Mouse (Mus musculus) MEL (cell line): Measurements from ENCODE around the gene Btk. TPM values are rescaled to one million over a fixed set of nuclear protein-coding genes. Genes with fewer than 3 reads are reported as not detected.

Experiments
- DNase-seq: peaks from one replicate; pipeline ENCODE4 v3.0.0; 2011; ENCODE audit warnings: low read depth, low spot score
- H3K27ac ChIP-seq: 2 replicates; pipeline ENCODE4 v1.5.1; 2012; ENCODE audit warnings: low read depth, mild to moderate bottlenecking, control low read depth, low read length, moderate library complexity; ENCODE audit not compliant: control insufficient read depth
- H3K27me3 ChIP-seq, 2 experiments: fragments of 150-350 bp in 1 of 2; sonication (generic) in 1 of 2; 2 replicates each; pipeline ENCODE4 v1.6.1; 2012; ENCODE audit warnings: low read length in 2 of 2, mild to moderate bottlenecking in 2 of 2, improper control_type of control experiment in 1 of 2, moderate library complexity in 1 of 2; ENCODE audit not compliant: insufficient read depth in 2 of 2, control insufficient read depth in 1 of 2
- H3K36me3 ChIP-seq, 2 experiments: 2 replicates each; pipeline ENCODE4 v1.6.1; 2012 to 2014; ENCODE audit warnings: low read length in 2 of 2, improper control_type of control experiment in 1 of 2, inconsistent platforms in 1 of 2, mild to moderate bottlenecking in 1 of 2; ENCODE audit not compliant: insufficient read depth in 2 of 2, control insufficient read depth in 1 of 2
- H3K4me1 ChIP-seq, 2 experiments: fragments of 150-350 bp in 1 of 2; sonication (generic) in 1 of 2; 2 replicates each; pipeline ENCODE4 v1.6.1; 2012; ENCODE audit warnings: low read length in 2 of 2, improper control_type of control experiment in 1 of 2, mild to moderate bottlenecking in 1 of 2; ENCODE audit not compliant: insufficient read depth in 2 of 2, control insufficient read depth in 1 of 2
- H3K4me3 ChIP-seq, 2 experiments: fragments of 150-350 bp in 1 of 2; sonication (generic) in 1 of 2; 2 replicates each; pipeline ENCODE4 v1.5.1; 2012; ENCODE audit warnings: low read depth in 2 of 2, low read length in 2 of 2, mild to moderate bottlenecking in 2 of 2, moderate library complexity in 2 of 2, control low read depth in 1 of 2, improper control_type of control experiment in 1 of 2; ENCODE audit not compliant: control insufficient read depth in 1 of 2, insufficient read depth in 1 of 2
- H3K79me2 ChIP-seq: 2 replicates; pipeline ENCODE4 v1.6.1; 2012; ENCODE audit warnings: mild to moderate bottlenecking, low read length, moderate library complexity; ENCODE audit not compliant: control insufficient read depth, poor library complexity, insufficient read depth
- H3K9ac ChIP-seq: 2 replicates; pipeline ENCODE4 v1.6.1; 2012; ENCODE audit warnings: low read depth, mild to moderate bottlenecking, control low read depth, low read length, moderate library complexity; ENCODE audit not compliant: control insufficient read depth, poor library complexity, severe bottlenecking
- H3K9me3 ChIP-seq: fragments of 150-350 bp; sonication (generic); replicated peaks from 2 replicates; pipeline ENCODE4 v1.6.1; 2012; ENCODE audit warnings: mild to moderate bottlenecking, low read length, improper control_type of control experiment, moderate library complexity; ENCODE audit not compliant: insufficient read depth
- CHD1 ChIP-seq: IDR thresholded peaks from 2 replicates; pipeline ENCODE4 v1.6.1; 2012; ENCODE audit warnings: low read depth, mild to moderate bottlenecking, inconsistent platforms, low read length, improper control_type of control experiment
- ELF1 ChIP-seq: IDR thresholded peaks from 2 replicates; pipeline ENCODE4 v1.6.1; 2014; ENCODE audit warnings: low read depth, mild to moderate bottlenecking, inconsistent platforms, low read length, improper control_type of control experiment, moderate library complexity
- EP300 ChIP-seq, 2 experiments: IDR thresholded peaks; 2 replicates each; pipeline ENCODE4 v1.6.1; 2011; ENCODE audit warnings: improper control_type of control experiment in 2 of 2, low read length in 2 of 2, low read depth in 1 of 2, mild to moderate bottlenecking in 1 of 2
- GABPA ChIP-seq: IDR thresholded peaks from 2 replicates; pipeline ENCODE4 v1.6.1; 2012; ENCODE audit warnings: low read depth, mild to moderate bottlenecking, inconsistent platforms, low read length, improper control_type of control experiment, moderate library complexity
- MEF2A ChIP-seq: IDR thresholded peaks from 2 replicates; pipeline ENCODE4 v1.6.1; 2014; ENCODE audit warnings: low read depth, mild to moderate bottlenecking, inconsistent platforms, low read length, improper control_type of control experiment; ENCODE audit not compliant: poor library complexity, insufficient replicate concordance, severe bottlenecking; ENCODE audit errors: extremely low read depth
- MXI1 ChIP-seq: IDR thresholded peaks from 2 replicates; pipeline ENCODE4 v1.6.1; 2011; ENCODE audit warnings: mild to moderate bottlenecking, low read depth, low read length, improper control_type of control experiment
- MYB ChIP-seq: IDR thresholded peaks from 2 replicates; pipeline ENCODE4 v1.6.1; 2011; ENCODE audit warnings: mild to moderate bottlenecking, low read depth, low read length, improper control_type of control experiment
- MYC ChIP-seq: IDR thresholded peaks from 2 replicates; pipeline ENCODE4 v1.6.1; 2011; ENCODE audit warnings: low read depth, mild to moderate bottlenecking, low read length, improper control_type of control experiment, moderate library complexity
- POLR2A ChIP-seq, 2 experiments: IDR thresholded peaks; 2 replicates each; pipeline ENCODE4 v1.6.1; 2011 to 2012; ENCODE audit warnings: low read length in 2 of 2, mild to moderate bottlenecking in 2 of 2, control low read depth in 1 of 2, improper control_type of control experiment in 1 of 2, low read depth in 1 of 2, moderate library complexity in 1 of 2; ENCODE audit not compliant: control insufficient read depth in 1 of 2, insufficient read depth in 1 of 2, poor library complexity in 1 of 2
- RAD21 ChIP-seq: IDR thresholded peaks from 2 replicates; pipeline ENCODE4 v1.6.1; 2011; ENCODE audit warnings: mild to moderate bottlenecking, low read depth, low read length, improper control_type of control experiment
- SIN3A ChIP-seq: IDR thresholded peaks from 2 replicates; pipeline ENCODE4 v1.6.1; 2012; ENCODE audit warnings: low read length, improper control_type of control experiment, inconsistent platforms
- SMC3 ChIP-seq: IDR thresholded peaks from 2 replicates; pipeline ENCODE4 v1.6.1; 2011; ENCODE audit warnings: low read depth, low read length, improper control_type of control experiment
- TBP ChIP-seq: IDR thresholded peaks from 2 replicates; pipeline ENCODE4 v1.8.0; 2011; ENCODE audit warnings: low read depth, low read length, improper control_type of control experiment
- TCF12 ChIP-seq: IDR thresholded peaks from 2 replicates; pipeline ENCODE4 v1.6.1; 2014; ENCODE audit warnings: low read depth, mild to moderate bottlenecking, inconsistent platforms, low read length, improper control_type of control experiment, moderate library complexity
- ZKSCAN1 ChIP-seq: IDR thresholded peaks from 2 replicates; pipeline ENCODE4 v1.6.1; 2012; ENCODE audit warnings: low read depth, mild to moderate bottlenecking, inconsistent platforms, low read length, improper control_type of control experiment, moderate library complexity
- ZMIZ1 ChIP-seq: IDR thresholded peaks from 2 replicates; pipeline ENCODE4 v1.6.1; 2012; ENCODE audit warnings: low read depth, mild to moderate bottlenecking, inconsistent platforms, low read length, improper control_type of control experiment, moderate library complexity
- polyA plus RNA-seq, 2 experiments: library from polyadenylated mRNA; stranded (reverse) in 1 of 2; unstranded in 1 of 2; fragments of >175 nt in 1 of 2; fragments of >200 nt in 1 of 2; gene quantifications; 2 replicates each; pipeline versions ENCODE4 v1.2.1 to v1.2.4; 2012; ENCODE audit warnings: low replicate concordance in 2 of 2, low read depth in 1 of 2; ENCODE audit not compliant: insufficient read length in 2 of 2, insufficient read depth in 1 of 2, missing spikeins in 1 of 2
- total RNA-seq: library from RNA; depleted of rRNA; stranded (reverse); fragments of 300-350 nt; gene quantifications from 2 replicates; pipeline ENCODE4 v1.2.3, GENCODE M21; 2012

The Btk gene
- total and polyA plus RNA-seq, 3 experiments, result 137 to 327 (median 291) TPM

- H3K4me3 ChIP-seq, result no peak overlapping the region
- no peak overlapping the region for H3K9ac ChIP-seq
- H3K27me3 ChIP-seq, result peaks cover 7 to 11% of the 10 kb centered on the region in 2 experiments
- no peaks in the 10 kb centered on the region for H3K9me3 ChIP-seq
- H3K4me1 ChIP-seq, result no peaks in the 10 kb centered on the region
- DNase-seq, result no peak
- TF ChIP-seq POLR2A (IDR thresholded peaks at IDR 0.05; ENCODE audit: control insufficient read depth in 1 of 2, insufficient read depth in 1 of 2, low read depth in 1 of 2, low read length in 2 of 2, poor library complexity in 1 of 2), result no peak
- TF ChIP-seq SIN3A, result no peak
- TF ChIP-seq ZKSCAN1, result no peak
- no peak for TF ChIP-seq EP300 (IDR thresholded peaks at IDR 0.05; ENCODE audit: low read depth in 1 of 2, low read length in 2 of 2)
- TF ChIP-seq RAD21, result no peak
- no peak for TF ChIP-seq MYC
- TF ChIP-seq MYB, result no peak
- no peak for TF ChIP-seq GABPA
- no peak for TF ChIP-seq SMC3
- no peak for TF ChIP-seq MEF2A
- TF ChIP-seq, all 39 proteins: peak for 0
- no peaks in the 10 kb centered on the region for H3K36me3 ChIP-seq
- H3K79me2 ChIP-seq, result no peaks in the 10 kb centered on the region
- no peak overlapping the region for H3K27ac ChIP-seq
Measured at GRCm38 (mm10) chrX:134621685-134622084, 38.3 kb upstream of the Btk start.

- H3K9ac ChIP-seq, result no peak overlapping the region
- TF ChIP-seq ELF1 (no peak), TBP (no peak), ZMIZ1 (no peak), TCF12 (no peak), EP300 (IDR thresholded peaks at IDR 0.05; ENCODE audit: low read depth in 1 of 2, low read length in 2 of 2) (no peak), MXI1 (no peak), CHD1 (no peak), POLR2A (IDR thresholded peaks at IDR 0.05; ENCODE audit: control insufficient read depth in 1 of 2, insufficient read depth in 1 of 2, low read depth in 1 of 2, low read length in 2 of 2, poor library complexity in 1 of 2) (no peak)
- no peaks in the 10 kb centered on the region for H3K9me3 ChIP-seq
- no peaks in the 10 kb centered on the region for H3K4me1 ChIP-seq
- H3K79me2 ChIP-seq, result no peaks in the 10 kb centered on the region
- H3K36me3 ChIP-seq, result no peaks in the 10 kb centered on the region
- DNase-seq, result no peak
- H3K4me3 ChIP-seq, result no peak overlapping the region
- no peak overlapping the region for H3K27ac ChIP-seq
- H3K27me3 ChIP-seq, result peaks cover 7 to 11% of the 10 kb centered on the region in 2 experiments
Measured at GRCm38 (mm10) chrX:134620254-134620865, 37.0 kb upstream of the Btk start.
